Mouse (Mus musculus): Measurements from ENCODE around the gene Galnt17.

DNA sequence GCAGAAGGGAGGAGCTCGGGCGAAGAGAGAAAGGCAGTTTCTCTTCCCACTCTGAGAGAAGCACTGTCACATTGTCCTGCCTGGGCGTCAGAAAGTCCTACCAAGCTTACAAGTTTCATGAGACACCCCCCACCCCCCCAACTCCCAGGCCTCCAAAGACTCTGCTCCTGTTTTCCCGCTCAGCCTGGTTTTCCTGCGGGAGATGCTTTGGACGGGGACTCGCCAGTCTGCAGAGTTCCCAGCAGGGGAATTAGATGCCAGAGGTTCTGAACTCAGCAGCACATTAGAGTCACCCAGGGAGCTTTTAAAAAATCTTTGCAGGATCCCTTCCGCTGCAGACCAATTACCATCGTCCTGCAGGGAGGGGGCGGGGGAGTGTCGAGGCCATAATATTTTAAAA, 456.1 kb downstream of the Galnt17 start:
- no peak for TF ChIP-seq CTCF (IDR thresholded peaks at IDR 0.05; ENCODE audit: low read depth, low read length)
- TF ChIP-seq POLR2A (IDR thresholded peaks at IDR 0.05; ENCODE audit: extremely low read depth, insufficient read depth, low read length) = no peak

All from liver, adult 2 months (tissue).